In the genomic region with DNA sequence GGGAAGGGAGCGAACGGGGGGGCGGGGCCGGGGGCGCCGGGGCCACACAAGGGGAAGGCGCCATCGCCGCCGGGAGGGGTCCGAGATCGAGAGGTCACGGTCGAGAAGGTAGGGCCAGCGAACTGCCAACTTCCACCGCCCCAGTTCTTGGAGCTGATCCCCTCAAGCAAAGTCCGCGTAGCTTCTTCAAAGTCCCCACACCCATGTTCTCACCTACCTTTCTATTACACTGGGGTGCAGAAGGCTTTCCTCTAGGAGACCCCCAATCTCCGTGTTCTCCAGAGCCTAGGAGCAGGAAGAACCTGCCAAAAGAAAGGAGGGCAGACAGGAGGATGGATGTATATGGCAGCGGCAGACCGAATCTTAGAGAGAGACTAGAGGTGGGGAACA, we compare ENCODE assay signal across 9 mouse cellular contexts. TPM values are rescaled to one million over a fixed set of nuclear protein-coding genes. Genes with fewer than 3 reads are reported as not detected.
DNase-seq lines count a peak whose midpoint lies in the region; ATAC-seq lines count a peak whose summit lies in the region.
"Had no signal": no experiment of that assay in that cellular context is flagged by ENCODE, and none has a peak within 500 bp of the region (broad histone marks: within the 10 kb centered on the region; RNA-seq: fewer than 3 reads in every experiment).

No protein-coding gene starts in this region.

- no peaks in the 10 kb centered on the region for H3K36me3 ChIP-seq in lung, embryonic 15.5 days
- no peaks in the 10 kb centered on the region for H3K36me3 ChIP-seq in forebrain, embryonic 11.5 days (ENCODE audit: control insufficient read depth, insufficient read depth, low read length)
- no peaks in the 10 kb centered on the region; the same call in 1 of the 2 replicates for H3K36me3 ChIP-seq in limb, embryonic 12.5 days
- H3K36me3 ChIP-seq in neural tube, embryonic 15.5 days, result no peaks in the 10 kb centered on the region

- no peaks in the 10 kb centered on the region for H3K9me3 ChIP-seq in lung, embryonic 15.5 days
- H3K9me3 ChIP-seq in forebrain, embryonic 11.5 days (ENCODE audit: control insufficient read depth, low read length), result no peaks in the 10 kb centered on the region
- no peaks in the 10 kb centered on the region for H3K9me3 ChIP-seq in limb, embryonic 12.5 days
- H3K9me3 ChIP-seq in neural tube, embryonic 15.5 days (replicated peaks), result no peaks in the 10 kb centered on the region

- no peak for DNase-seq in lung, postnatal 36 days
- DNase-seq in forebrain, embryonic 11.5 days (ENCODE audit: low spot score), result no peak
- no peak for DNase-seq in embryo, embryonic 10.5 days (ENCODE audit: low spot score)
- no peak for DNase-seq in cerebellum, adult 8-10 months
- no peak for DNase-seq in right cerebral cortex, postnatal 10 days (ENCODE audit: low spot score in 2 of 2)

- no peak for ATAC-seq in lung, embryonic 15.5 days (ENCODE audit: borderline replicate concordance, extremely low read depth, low FRiP score, low TSS enrichment)
- no peak for ATAC-seq in forebrain, embryonic 11.5 days (replicated peaks; ENCODE audit: low FRiP score)
- ATAC-seq in limb, embryonic 12.5 days (ENCODE audit: insufficient number of reproducible peaks, insufficient read depth, low FRiP score, low TSS enrichment, low read depth), result no peak
- ATAC-seq in neural tube, embryonic 15.5 days (ENCODE audit: low FRiP score), result no peak

- peak overlapping the region; percentile 99 for H3K4me2 ChIP-seq in lung, embryonic 15.5 days
- peak overlapping the region; percentile 99 for H3K4me2 ChIP-seq in forebrain, embryonic 11.5 days (ENCODE audit: low read depth, low read length, severe bottlenecking)
- peak overlapping the region; percentile 87 for H3K4me2 ChIP-seq in limb, embryonic 12.5 days
- peak overlapping the region; percentile 96 for H3K4me2 ChIP-seq in neural tube, embryonic 15.5 days

- H3K4me1 ChIP-seq in lung, embryonic 15.5 days, result peaks cover 59% of the 10 kb centered on the region
- H3K4me1 ChIP-seq in forebrain, embryonic 11.5 days (replicated peaks; ENCODE audit: control insufficient read depth, insufficient read depth, low read length), result peaks cover 25% of the 10 kb centered on the region
- peaks cover 77% of the 10 kb centered on the region for H3K4me1 ChIP-seq in limb, embryonic 12.5 days (replicated peaks)
- peaks cover 45% of the 10 kb centered on the region for H3K4me1 ChIP-seq in neural tube, embryonic 15.5 days

- under 1% methylated on average over 18 of the region's 21 CpGs for WGBS in lung, embryonic 15.5 days
- WGBS in forebrain, embryonic 11.5 days, result 6% methylated on average over 9 of the region's 21 CpGs
- WGBS in limb, embryonic 12.5 days, result 1% methylated on average over 19 of the region's 21 CpGs
- 4% methylated on average over 15 of the region's 21 CpGs for WGBS in neural tube, embryonic 15.5 days

- H3K27me3 ChIP-seq in lung, embryonic 15.5 days, result no peaks in the 10 kb centered on the region
- peaks cover 32% of the 10 kb centered on the region for H3K27me3 ChIP-seq in forebrain, embryonic 11.5 days (ENCODE audit: control insufficient read depth, insufficient read depth, low read length)
- peaks cover 23% of the 10 kb centered on the region; the same call in 1 of the 2 replicates for H3K27me3 ChIP-seq in limb, embryonic 12.5 days
- peaks cover 62% of the 10 kb centered on the region for H3K27me3 ChIP-seq in neural tube, embryonic 15.5 days (replicated peaks)

- peak overlapping the region; percentile 97 for H3K9ac ChIP-seq in lung, embryonic 15.5 days
- H3K9ac ChIP-seq in forebrain, embryonic 11.5 days (ENCODE audit: low read length), result peak overlapping the region; percentile 77
- peak overlapping the region; percentile 97 for H3K9ac ChIP-seq in limb, embryonic 12.5 days (replicated peaks)
- peak overlapping the region; percentile 56 for H3K9ac ChIP-seq in neural tube, embryonic 15.5 days (replicated peaks)

- peak overlapping the region; percentile 83 for H3K4me3 ChIP-seq in lung, embryonic 15.5 days
- H3K4me3 ChIP-seq in forebrain, embryonic 11.5 days (ENCODE audit: low read depth, low read length), result peak overlapping the region; percentile 57
- peak overlapping the region; percentile 89 for H3K4me3 ChIP-seq in limb, embryonic 12.5 days (replicated peaks)
- peak overlapping the region; percentile 51 for H3K4me3 ChIP-seq in neural tube, embryonic 15.5 days (replicated peaks)

- H3K27ac ChIP-seq in lung, embryonic 15.5 days, result peak overlapping the region; percentile 93
- H3K27ac ChIP-seq in forebrain, embryonic 11.5 days (ENCODE audit: low read depth, low read length), result no peak overlapping the region
- H3K27ac ChIP-seq in limb, embryonic 12.5 days, result peak overlapping the region; percentile 96
- H3K27ac ChIP-seq in neural tube, embryonic 15.5 days (replicated peaks), result no peak overlapping the region

RNA-seq across cellular contexts. Expression of gene AC109138.7, which starts 1.3 kb away (rescaled TPM):
- not detected in 2 replicates for polyA plus RNA-seq in lung, embryonic 15.5 days (2015; fragmentation: Nextera tagmentation; extraction: Ambion mirVana)
- polyA plus RNA-seq in forebrain, embryonic 11.5 days (2014; fragmentation: Nextera tagmentation; extraction: Ambion mirVana), result not detected in 2 replicates
- polyA plus RNA-seq in limb, embryonic 12.5 days (2016; fragmentation: Nextera tagmentation; extraction: Ambion mirVana), result not detected in 2 replicates
- polyA plus RNA-seq in neural tube, embryonic 15.5 days (2015; fragmentation: Nextera tagmentation; extraction: Ambion mirVana), result not detected in 2 replicates
- polyA plus RNA-seq: gonadal fat pad, adult 2 months had no signal

RNA-seq across cellular contexts. Expression of gene Clcf1, which starts 1.4 kb away (rescaled TPM):
- polyA plus RNA-seq in lung, embryonic 15.5 days (2015; fragmentation: Nextera tagmentation; extraction: Ambion mirVana), result 4.7 and 5.5 TPM in 2 replicates
- polyA plus RNA-seq in forebrain, embryonic 11.5 days (2014; fragmentation: Nextera tagmentation; extraction: Ambion mirVana), result 1.0 and 1.8 TPM in 2 replicates
- 8.6 and 9.1 TPM in 2 replicates for polyA plus RNA-seq in limb, embryonic 12.5 days (2016; fragmentation: Nextera tagmentation; extraction: Ambion mirVana)
- polyA plus RNA-seq in neural tube, embryonic 15.5 days (2015; fragmentation: Nextera tagmentation; extraction: Ambion mirVana), result 0.78 and 2.2 TPM in 2 replicates

RNA-seq across cellular contexts. Expression of gene Rad9a, which starts 14.0 kb away (rescaled TPM):
- 32.5 and 34.7 TPM in 2 replicates for polyA plus RNA-seq in lung, embryonic 15.5 days (2015; fragmentation: Nextera tagmentation; extraction: Ambion mirVana)
- polyA plus RNA-seq in forebrain, embryonic 11.5 days (2014; fragmentation: Nextera tagmentation; extraction: Ambion mirVana), result 49.9 and 52.6 TPM in 2 replicates
- polyA plus RNA-seq in limb, embryonic 12.5 days (2016; fragmentation: Nextera tagmentation; extraction: Ambion mirVana), result 38.4 and 44.9 TPM in 2 replicates
- polyA plus RNA-seq in neural tube, embryonic 15.5 days (2015; fragmentation: Nextera tagmentation; extraction: Ambion mirVana), result 24.3 and 27.2 TPM in 2 replicates

RNA-seq across cellular contexts. Expression of gene Pold4, which starts 16.3 kb away (rescaled TPM):
- polyA plus RNA-seq in lung, embryonic 15.5 days (2015; fragmentation: Nextera tagmentation; extraction: Ambion mirVana), result 27.6 and 32.4 TPM in 2 replicates
- 8.0 and 8.8 TPM in 2 replicates for polyA plus RNA-seq in forebrain, embryonic 11.5 days (2014; fragmentation: Nextera tagmentation; extraction: Ambion mirVana)
- 13.8 and 16.2 TPM in 2 replicates for polyA plus RNA-seq in limb, embryonic 12.5 days (2016; fragmentation: Nextera tagmentation; extraction: Ambion mirVana)
- polyA plus RNA-seq in neural tube, embryonic 15.5 days (2015; fragmentation: Nextera tagmentation; extraction: Ambion mirVana), result 24.7 and 28.0 TPM in 2 replicates

RNA-seq across cellular contexts. Expression of gene Ppp1ca, which starts 23.6 kb away (rescaled TPM):
- polyA plus RNA-seq in lung, embryonic 15.5 days (2015; fragmentation: Nextera tagmentation; extraction: Ambion mirVana), result 974 TPM in 2 replicates
- 856 and 864 TPM in 2 replicates for polyA plus RNA-seq in forebrain, embryonic 11.5 days (2014; fragmentation: Nextera tagmentation; extraction: Ambion mirVana)
- polyA plus RNA-seq in limb, embryonic 12.5 days (2016; fragmentation: Nextera tagmentation; extraction: Ambion mirVana), result 834 and 845 TPM in 2 replicates
- polyA plus RNA-seq in neural tube, embryonic 15.5 days (2015; fragmentation: Nextera tagmentation; extraction: Ambion mirVana), result 589 and 681 TPM in 2 replicates

Comparison
In these comparisons a context has a peak if more than half of its experiments do, and no peak if none do; other contexts are left out.
1. H3K27ac ChIP-seq: peak in lung, embryonic 15.5 days (single experiment) and limb, embryonic 12.5 days (single experiment); none in forebrain, embryonic 11.5 days (single experiment) and neural tube, embryonic 15.5 days (single experiment).
2. Peak in every context shown above with its lines, with median percentiles within 50 percentile points of each other: H3K4me2 ChIP-seq, H3K4me3 ChIP-seq and H3K9ac ChIP-seq.